Mouse (Mus musculus) hindbrain, postnatal 0 days (tissue): Measurements from ENCODE around the gene Decr2. TPM values are rescaled to one million over a fixed set of nuclear protein-coding genes. Genes with fewer than 3 reads are reported as not detected.

ENCODE experiments used
- ATAC-seq: fragments of 200-750 bp; cut with Nextera tagmentation; 2 replicates; pipeline ENCODE4 v1.8.0; 2017; ENCODE audit warnings: mild to moderate bottlenecking, moderate TSS enrichment, moderate library complexity
- DNase-seq: peaks from one replicate; pipeline ENCODE4 v3.0.0-alpha.2; 2015; ENCODE audit warnings: low spot score
- H3K27ac ChIP-seq: fragments of 300-500 bp; sonication (generic); 2 replicates; pipeline ENCODE4 v1.5.1; 2014; ENCODE audit warnings: mild to moderate bottlenecking
- H3K27me3 ChIP-seq: fragments of 300-500 bp; sonication (generic); 2 replicates; pipeline ENCODE4 v1.6.1; 2014; ENCODE audit warnings: low read length, mixed read lengths; ENCODE audit not compliant: insufficient read depth
- H3K36me3 ChIP-seq: fragments of 300-500 bp; sonication (generic); 2 replicates; pipeline ENCODE4 v1.6.1; 2014; ENCODE audit warnings: low read length, mixed read lengths; ENCODE audit not compliant: insufficient read depth
- H3K4me1 ChIP-seq: fragments of 300-500 bp; sonication (generic); 2 replicates; pipeline ENCODE4 v1.6.1; 2014; ENCODE audit warnings: antibody characterized with exemption, low read length, mixed read lengths; ENCODE audit not compliant: insufficient read depth
- H3K4me2 ChIP-seq: fragments of 300-500 bp; sonication (generic); 2 replicates; pipeline ENCODE4 v1.6.1; 2014; ENCODE audit warnings: low read depth, mild to moderate bottlenecking, low read length, moderate library complexity, mixed read lengths
- H3K4me3 ChIP-seq: fragments of 300-500 bp; sonication (generic); 2 replicates; pipeline ENCODE4 v1.5.1; 2014; ENCODE audit warnings: low read length
- H3K9ac ChIP-seq: fragments of 300-500 bp; sonication (generic); replicated peaks from 2 replicates; pipeline ENCODE4 v1.6.1; 2014; ENCODE audit warnings: mild to moderate bottlenecking, low read length, moderate library complexity, mixed read lengths
- H3K9me3 ChIP-seq: fragments of 300-500 bp; sonication (generic); 2 replicates; pipeline ENCODE4 v1.6.1; 2016; ENCODE audit warnings: low read length, mixed read lengths
- CTCF ChIP-seq: IDR thresholded peaks from 2 replicates; pipeline ENCODE4 v1.5.1; 2016; ENCODE audit warnings: antibody characterized with exemption, control low read depth, low read depth
- WGBS: fragments of 180-500 bp; shearing (Covaris S2); extraction: QIAGEN DNeasy Blood & Tissue Kit; methylation state at CpG from one replicate; pipeline ENCODE4 v1.1.7; 2014; 5-methylcytosine and 5-hydroxymethylcytosine counted together
- polyA plus RNA-seq: library from polyadenylated mRNA; unstranded; fragments of >200 nt; fragmentation: Nextera tagmentation; extraction: Ambion mirVana; gene quantifications from 2 replicates; pipeline ENCODE4 v1.2.1, GENCODE M21; 2015
- total RNA-seq: library from RNA; depleted of rRNA; stranded (reverse); fragments of >200 nt; gene quantifications from 2 replicates; pipeline ENCODE4 v1.2.3, GENCODE M21; 2014

Gene Decr2
- total and polyA plus RNA-seq, 2 experiments from 2014 or later = 40.6 to 41.1 TPM

DNA sequence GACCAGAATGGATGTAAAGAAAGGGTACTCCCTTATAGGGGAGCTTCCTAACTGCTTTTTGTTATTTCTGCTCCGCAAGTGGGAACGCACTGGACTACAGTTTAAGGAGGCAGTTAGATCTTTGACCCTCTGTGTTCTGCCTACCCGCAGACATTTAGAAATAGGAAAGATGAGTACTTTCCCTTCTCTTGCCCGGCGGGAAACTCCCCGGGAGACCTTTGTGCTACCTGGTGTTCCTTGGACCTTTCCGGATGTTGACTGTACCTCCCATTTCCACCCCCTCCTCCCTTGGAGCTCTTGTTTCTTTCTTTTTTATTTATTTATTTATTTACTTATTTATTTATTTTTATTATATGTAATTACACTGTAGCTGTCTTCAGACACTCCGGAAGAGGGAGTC lies 23.9 kb upstream of the Decr2 start:
- DNase-seq = no peak
- Histone ChIP-seq H3K27me3 (0 out of 2 replicates have a peak, but pooled peaks cover 9% of the 10 kb centered on the region), H3K4me2 (peak overlapping the region; percentile 95), H3K36me3 (no peaks in the 10 kb centered on the region), H3K9me3 (no peaks in the 10 kb centered on the region), H3K4me3 (peak overlapping the region; percentile 72), H3K27ac (no peak overlapping the region), H3K4me1 (no peaks in the 10 kb centered on the region), H3K9ac (peak overlapping the region; percentile 74; the same call in 1 of the 2 replicates)
- 11% methylated on average over 8 of the region's 8 CpGs for WGBS
- ATAC-seq = 0 out of 2 replicates have a peak, but pooled peaks have one; percentile 6
- no peak for TF ChIP-seq CTCF

- ATAC-seq (peak; percentile 73), DNase-seq (peak; percentile 81)
- H3K27ac ChIP-seq = peak within 1 kb of the TSS; percentile 64
- peak within 1 kb of the TSS; percentile 74 for H3K9ac ChIP-seq
- under 1% methylated on average over 40 of the region's 75 CpGs for WGBS
- 0 out of 2 replicates have a peak, but pooled peaks cover 9% of the 10 kb centered on the region for H3K27me3 ChIP-seq
- no peaks in the 10 kb centered on the region for H3K4me1 ChIP-seq
- H3K36me3 ChIP-seq = no peaks in the 10 kb centered on the region
- H3K4me2 ChIP-seq = peak within 1 kb of the TSS; percentile 95
- peak within 1 kb of the TSS; percentile 72 for H3K4me3 ChIP-seq
- H3K9me3 ChIP-seq = no peaks in the 10 kb centered on the region
- TF ChIP-seq CTCF = peak; percentile 28; the same call in 1 of the 2 replicates
These were observed 23.2 kb upstream of the Decr2 start, which contains the start of gene Tmem8 for GRCm38 (mm10) chr17:26113181-26113948. Gene Tmem8, plus strand, starts transcription at chr17:26113299.

- no peaks in the 10 kb centered on the region for H3K9me3 ChIP-seq
- H3K27me3 ChIP-seq = 0 out of 2 replicates have a peak, but pooled peaks cover 9% of the 10 kb centered on the region
- H3K9ac ChIP-seq = peak overlapping the region; percentile 74
- DNase-seq (no peak), ATAC-seq (peak; percentile 24)
- 0 out of 2 replicates have a peak overlapping the region, but pooled peaks have one; percentile 64 for H3K27ac ChIP-seq
- no peaks in the 10 kb centered on the region for H3K4me1 ChIP-seq
- peak overlapping the region; percentile 72 for H3K4me3 ChIP-seq
- peak overlapping the region; percentile 95 for H3K4me2 ChIP-seq
- 21% methylated on average over 14 of the region's 14 CpGs for WGBS
- no peak for TF ChIP-seq CTCF
- no peaks in the 10 kb centered on the region for H3K36me3 ChIP-seq
These were observed 22.6 kb upstream of the Decr2 start for GRCm38 (mm10) chr17:26112751-26113150.

- H3K4me1 ChIP-seq = no peaks in the 10 kb centered on the region
- TF ChIP-seq CTCF = no peak
- DNase-seq (no peak), ATAC-seq (no peak)
- H3K27me3 ChIP-seq = 0 out of 2 replicates have a peak, but pooled peaks cover 9% of the 10 kb centered on the region
- no peak overlapping the region for H3K9ac ChIP-seq
- no peaks in the 10 kb centered on the region for H3K9me3 ChIP-seq
- no peaks in the 10 kb centered on the region for H3K36me3 ChIP-seq
- no peak overlapping the region for H3K4me2 ChIP-seq
- no peak overlapping the region for H3K4me3 ChIP-seq
- H3K27ac ChIP-seq = no peak overlapping the region
- WGBS = 32% methylated on average over 4 of the region's 4 CpGs
These were observed 21.6 kb upstream of the Decr2 start for GRCm38 (mm10) chr17:26111722-26112121.

DNA sequence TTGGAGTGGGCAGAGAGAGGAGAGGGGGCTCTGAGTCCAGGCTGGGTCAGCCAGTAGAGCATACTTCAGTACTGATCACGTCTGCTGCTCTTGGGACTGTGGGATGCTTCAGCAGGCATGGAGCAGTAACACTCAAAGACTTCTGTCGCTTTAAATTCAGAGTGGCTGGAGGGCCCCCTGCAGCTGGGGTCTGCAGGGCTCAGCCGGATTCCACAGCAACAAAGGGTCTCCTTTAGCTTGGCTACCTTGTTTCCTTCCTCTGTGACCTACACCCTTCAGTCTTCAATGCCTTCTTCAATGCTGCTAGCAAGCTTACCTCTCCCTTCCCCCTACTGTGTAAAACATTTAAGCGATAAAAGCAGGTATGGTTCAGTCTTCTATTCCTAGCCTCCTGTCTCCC lies 20.9 kb upstream of the Decr2 start:
- no peak for DNase-seq
- ATAC-seq = no peak
- no peaks in the 10 kb centered on the region for H3K9me3 ChIP-seq
- no peak overlapping the region for H3K4me3 ChIP-seq
- no peak for TF ChIP-seq CTCF
- no peak overlapping the region for H3K9ac ChIP-seq
- H3K27ac ChIP-seq = no peak overlapping the region
- 2% methylated on average over 4 of the region's 4 CpGs for WGBS
- no peaks in the 10 kb centered on the region for H3K36me3 ChIP-seq
- no peaks in the 10 kb centered on the region for H3K4me1 ChIP-seq
- 0 out of 2 replicates have a peak, but pooled peaks cover 9% of the 10 kb centered on the region for H3K27me3 ChIP-seq
- no peak overlapping the region for H3K4me2 ChIP-seq

DNA sequence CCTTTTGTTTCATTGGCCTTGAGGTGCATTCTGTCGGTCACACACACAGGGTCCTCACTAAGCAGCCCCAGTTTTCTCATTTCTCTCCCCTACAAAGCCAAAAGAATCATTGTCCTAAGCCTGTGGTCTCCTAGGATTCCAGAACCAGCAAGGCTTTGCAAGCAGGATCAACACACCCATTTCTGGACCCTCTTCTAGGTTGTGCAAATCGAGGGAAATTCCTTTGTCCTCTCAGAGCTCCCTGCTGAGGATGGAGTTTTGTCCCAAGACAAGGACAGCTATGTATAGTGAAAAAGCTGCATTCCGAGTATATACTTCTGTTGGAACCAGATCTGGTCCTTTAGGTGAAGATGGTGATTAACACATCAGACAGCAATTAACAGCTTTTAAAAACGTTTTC lies 20.0 kb upstream of the Decr2 start:
- Histone ChIP-seq H3K27me3 (0 out of 2 replicates have a peak, but pooled peaks cover 7% of the 10 kb centered on the region), H3K9me3 (no peaks in the 10 kb centered on the region), H3K36me3 (no peaks in the 10 kb centered on the region), H3K27ac (no peak overlapping the region), H3K4me1 (no peaks in the 10 kb centered on the region), H3K4me2 (no peak overlapping the region), H3K4me3 (no peak overlapping the region), H3K9ac (no peak overlapping the region)
- no peak for TF ChIP-seq CTCF
- WGBS = 22% methylated on average over 4 of the region's 4 CpGs
- ATAC-seq (no peak), DNase-seq (no peak)

DNA sequence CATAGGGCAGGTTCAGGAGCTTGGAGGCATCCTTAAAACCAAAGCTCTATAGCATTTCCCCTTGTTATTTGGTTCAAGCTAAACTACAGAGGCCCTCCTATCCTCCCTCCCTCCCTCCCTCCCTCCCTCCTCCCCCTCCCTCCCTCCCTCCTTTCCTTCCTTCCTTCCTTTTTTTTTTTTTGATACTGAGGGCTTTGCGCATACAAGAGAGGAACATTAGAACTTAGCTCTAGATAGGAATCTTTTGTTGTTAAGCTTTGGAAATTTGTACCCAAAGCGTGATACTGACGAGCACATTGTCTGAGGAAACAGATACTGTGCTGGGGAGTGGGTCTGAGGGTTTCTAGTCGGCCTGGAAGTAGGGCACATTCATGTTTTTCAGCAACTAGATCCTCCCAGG lies 15.5 kb upstream of the Decr2 start:
- no peaks in the 10 kb centered on the region for H3K27me3 ChIP-seq
- ATAC-seq (no peak), DNase-seq (no peak)
- H3K27ac ChIP-seq = no peak overlapping the region
- H3K4me1 ChIP-seq = no peaks in the 10 kb centered on the region
- no peak overlapping the region for H3K4me2 ChIP-seq
- no peak overlapping the region for H3K9ac ChIP-seq
- H3K36me3 ChIP-seq = no peaks in the 10 kb centered on the region
- WGBS = 69% methylated on average over 4 of the region's 4 CpGs
- no peak for TF ChIP-seq CTCF
- H3K4me3 ChIP-seq = no peak overlapping the region
- no peaks in the 10 kb centered on the region for H3K9me3 ChIP-seq
